Comparison of ENCODE assay signal across 18 mouse cellular contexts in genomic region chr13:95569326-95569725, GRCm38 (mm10). TPM values are rescaled to one million over a fixed set of nuclear protein-coding genes. Genes with fewer than 3 reads are reported as not detected.
"Had no signal": no experiment of that assay in that cellular context is flagged by ENCODE, and none has a peak within 500 bp of the region (broad histone marks: within the 10 kb centered on the region; RNA-seq: fewer than 3 reads in every experiment).

No protein-coding gene starts in this region.

- H3K4me3 ChIP-seq: midbrain, embryonic 10.5 days; midbrain, embryonic 13.5 days; midbrain, embryonic 15.5 days; myocyte; neural tube, embryonic 13.5 days; neural tube, embryonic 15.5 days; stomach, embryonic 15.5 days had no signal

- H3K4me1 ChIP-seq: midbrain, embryonic 10.5 days; midbrain, embryonic 13.5 days; midbrain, embryonic 15.5 days; neural tube, embryonic 13.5 days; neural tube, embryonic 15.5 days; stomach, embryonic 15.5 days had no signal

- H3K27me3 ChIP-seq: midbrain, embryonic 13.5 days; midbrain, embryonic 15.5 days; neural tube, embryonic 13.5 days; neural tube, embryonic 15.5 days; stomach, embryonic 15.5 days had no signal

- DNase-seq: lung, adult 18-20 months; lung, embryonic 14.5 days; lung, postnatal 10 days; lung, postnatal 4 days; retina, postnatal 1 day; right cerebral cortex, adult 18-20 months; thymus, adult 2 months; thymus, postnatal 25 days; thymus, postnatal 4 days had no signal

- H3K9ac ChIP-seq: lung, embryonic 14.5 days; midbrain, embryonic 13.5 days; midbrain, embryonic 15.5 days; neural tube, embryonic 13.5 days; neural tube, embryonic 15.5 days; stomach, embryonic 15.5 days had no signal

- H3K27ac ChIP-seq: midbrain, embryonic 10.5 days; midbrain, embryonic 13.5 days; midbrain, embryonic 15.5 days; neural tube, embryonic 13.5 days; neural tube, embryonic 15.5 days; stomach, embryonic 15.5 days; stomach, postnatal 0 days had no signal

- H3K36me3 ChIP-seq: midbrain, embryonic 10.5 days; midbrain, embryonic 13.5 days; midbrain, embryonic 15.5 days; neural tube, embryonic 13.5 days; neural tube, embryonic 15.5 days; stomach, embryonic 15.5 days had no signal

- H3K4me2 ChIP-seq: lung, embryonic 14.5 days; midbrain, embryonic 13.5 days; midbrain, embryonic 15.5 days; neural tube, embryonic 13.5 days; neural tube, embryonic 15.5 days; stomach, embryonic 15.5 days had no signal

- ATAC-seq: midbrain, embryonic 13.5 days; midbrain, embryonic 15.5 days had no signal

- H3K9me3 ChIP-seq: midbrain, embryonic 10.5 days; midbrain, embryonic 13.5 days; midbrain, embryonic 15.5 days; neural tube, embryonic 15.5 days; stomach, embryonic 15.5 days had no signal

RNA-seq across cellular contexts. Expression of gene F2rl1, which starts 44.3 kb away (rescaled TPM):
- polyA plus RNA-seq: myocyte; neural tube, embryonic 11.5 days; neural tube, embryonic 13.5 days had no signal
